30 mouse cellular contexts compared by ENCODE assay signal in the genomic region with DNA sequence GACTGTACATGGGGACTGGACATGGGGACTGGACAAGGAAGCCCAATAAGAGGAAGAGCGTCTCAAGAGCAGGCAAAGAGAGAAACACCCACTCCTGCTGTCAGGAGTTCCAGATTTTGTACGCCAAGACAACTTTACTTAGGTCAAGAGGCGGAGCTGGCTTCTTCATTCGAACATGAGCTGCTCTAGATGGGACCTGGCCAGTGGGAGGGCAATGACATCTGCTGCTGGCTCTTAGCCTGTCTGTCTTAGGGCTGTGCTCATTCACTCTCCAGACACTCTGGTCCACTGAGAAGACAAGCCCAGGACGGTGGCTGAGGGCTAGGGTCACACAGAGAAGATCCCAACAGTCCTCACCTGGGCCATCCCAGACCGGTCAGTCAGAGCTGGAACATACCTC. TPM values are rescaled to one million over a fixed set of nuclear protein-coding genes. Genes with fewer than 3 reads are reported as not detected.
DNase-seq lines count a peak whose midpoint lies in the region; ATAC-seq and TF ChIP-seq lines count a peak whose summit lies in the region.
"Had no signal": no experiment of that assay in that cellular context is flagged by ENCODE, and none has a peak within 500 bp of the region (broad histone marks: within the 10 kb centered on the region; RNA-seq: fewer than 3 reads in every experiment).

No protein-coding gene starts in this region.

- no peak for TF ChIP-seq POLR2A in kidney, adult 2 months (IDR thresholded peaks at IDR 0.05; ENCODE audit: low read depth, low read length)
- no peak for TF ChIP-seq POLR2A in lung, adult 2 months (IDR thresholded peaks at IDR 0.05; ENCODE audit: borderline replicate concordance, extremely low read depth, low read depth, low read length)

- H3K4me1 ChIP-seq in kidney, adult 2 months (ENCODE audit: control insufficient read depth, insufficient read depth, low read length), result 0 out of 2 replicates have a peak, but pooled peaks cover 6% of the 10 kb centered on the region
- H3K4me1 ChIP-seq in kidney, embryonic 16.5 days (ENCODE audit: insufficient read depth, low read length), result no peaks in the 10 kb centered on the region
- no peaks in the 10 kb centered on the region; the same call in 1 of the 2 replicates for H3K4me1 ChIP-seq in lung, adult 2 months (ENCODE audit: control insufficient read depth, insufficient read depth, low read length)
- H3K4me1 ChIP-seq: forebrain, embryonic 10.5 days had no signal

- TF ChIP-seq CTCF in kidney, adult 2 months (conservative IDR thresholded peaks at IDR 0.05; ENCODE audit: insufficient read depth, insufficient read length, low read depth, low read length), result no peak
- no peak for TF ChIP-seq CTCF in lung, adult 2 months (IDR thresholded peaks at IDR 0.05; ENCODE audit: insufficient read depth, low read length)
- no peak for TF ChIP-seq CTCF in left cerebral cortex, adult 2 months (IDR thresholded peaks at IDR 0.05)

- no peaks in the 10 kb centered on the region for H3K36me3 ChIP-seq in kidney, adult 2 months (ENCODE audit: control insufficient read depth, insufficient read depth, low read length)
- no peaks in the 10 kb centered on the region for H3K36me3 ChIP-seq in kidney, embryonic 16.5 days (ENCODE audit: insufficient read depth, low read length)
- H3K36me3 ChIP-seq: liver, embryonic 15.5 days had no signal

- intact Hi-C loops in gastrocnemius, postnatal 14 days (cut with DNase I; ENCODE audit: low total_unique reads), result no loop called here
- intact Hi-C loops in left cerebral cortex, adult 2 months (cut with DNase I), result no loop called here

- H3K9me3 ChIP-seq in kidney, embryonic 16.5 days (ENCODE audit: low read length), result no peaks in the 10 kb centered on the region
- H3K9me3 ChIP-seq: embryonic facial prominence, embryonic 10.5 days; forebrain, embryonic 10.5 days; heart, embryonic 13.5 days; hindbrain, embryonic 12.5 days; liver, embryonic 15.5 days; midbrain, embryonic 10.5 days had no signal

- H3K27ac ChIP-seq in kidney, adult 2 months (ENCODE audit: insufficient read depth, low read depth, low read length), result no peak overlapping the region
- H3K27ac ChIP-seq in kidney, embryonic 16.5 days (ENCODE audit: low read length), result no peak overlapping the region
- no peak overlapping the region for H3K27ac ChIP-seq in left cerebral cortex, adult 2 months
- H3K27ac ChIP-seq: embryonic facial prominence, embryonic 10.5 days; forebrain, embryonic 10.5 days; heart, adult 2 months; heart, embryonic 13.5 days; hindbrain, embryonic 12.5 days; liver, embryonic 15.5 days; macrophage; midbrain, embryonic 10.5 days; stomach, postnatal 0 days had no signal

- peak; percentile 70 for DNase-seq in kidney, adult 2 months
- peak; percentile 37 for DNase-seq in lung, postnatal 25 days (ENCODE audit: low spot score)
- no peak for DNase-seq in lung, adult 2 months
- DNase-seq in gastrocnemius, postnatal 14 days, result peak; percentile 57
- peak; percentile 72 for DNase-seq in skeletal muscle tissue, adult 2 months (ENCODE audit: low read depth, low spot score)
- no peak for DNase-seq in left cerebral cortex, adult 2 months (ENCODE audit: extremely low spot score in 1 of 2, low spot score in 2 of 2)
- DNase-seq: adrenal gland, adult 8-10 months; forebrain, postnatal 0 days; heart, postnatal 14 days; layer of hippocampus, adult 9-11 months; thymus, adult 2 months; thymus, postnatal 4 days had no signal

- 66% methylated on average over 6 of the region's 6 CpGs for WGBS in kidney, adult 2 months
- WGBS in kidney, embryonic 16.5 days, result 76% methylated on average over 6 of the region's 6 CpGs
- 64% methylated on average over 6 of the region's 6 CpGs for WGBS in lung, adult 2 months

- no peaks in the 10 kb centered on the region for H3K27me3 ChIP-seq in kidney, adult 2 months (replicated peaks; ENCODE audit: control insufficient read depth, insufficient read depth, low read length)
- H3K27me3 ChIP-seq in kidney, embryonic 16.5 days (ENCODE audit: insufficient read depth, low read length), result no peaks in the 10 kb centered on the region
- H3K27me3 ChIP-seq: hindbrain, embryonic 12.5 days; liver, embryonic 15.5 days had no signal

- H3K4me2 ChIP-seq in kidney, embryonic 16.5 days (replicated peaks; ENCODE audit: low read depth, low read length), result no peak overlapping the region
- H3K4me2 ChIP-seq: heart, embryonic 13.5 days; hindbrain, embryonic 12.5 days; liver, embryonic 15.5 days had no signal

- ATAC-seq in kidney, embryonic 16.5 days (ENCODE audit: low FRiP score, low TSS enrichment), result no peak
- ATAC-seq: forebrain, postnatal 0 days; intestine, postnatal 0 days had no signal

- no peak overlapping the region for H3K9ac ChIP-seq in kidney, embryonic 16.5 days (replicated peaks; ENCODE audit: low read length)
- H3K9ac ChIP-seq: forebrain, postnatal 0 days; heart, embryonic 13.5 days; hindbrain, embryonic 12.5 days; liver, embryonic 15.5 days had no signal

- no peak overlapping the region for H3K4me3 ChIP-seq in kidney, adult 2 months (ENCODE audit: insufficient read depth, low read depth, low read length)
- H3K4me3 ChIP-seq in kidney, embryonic 16.5 days (ENCODE audit: low read length), result no peak overlapping the region
- no peak overlapping the region for H3K4me3 ChIP-seq in lung, adult 2 months (replicated peaks; ENCODE audit: extremely low read depth, low read depth, low read length)
- H3K4me3 ChIP-seq in left cerebral cortex, adult 2 months, result no peak overlapping the region
- H3K4me3 ChIP-seq: embryonic facial prominence, embryonic 10.5 days; forebrain, embryonic 10.5 days; heart, adult 2 months; heart, embryonic 13.5 days; hindbrain, embryonic 12.5 days; liver, embryonic 15.5 days; midbrain, embryonic 10.5 days had no signal

RNA-seq across cellular contexts. Expression of gene Arhgef7, which starts 9.6 kb away (rescaled TPM):
- polyA plus RNA-seq in kidney, adult 2 months (2012; rRNA removed), result 49.3 and 49.6 TPM in 2 replicates
- polyA plus RNA-seq in kidney, embryonic 16.5 days (2015; fragmentation: Nextera tagmentation; extraction: Ambion mirVana), result 43.3 and 46.2 TPM in 2 replicates
- 50.9 and 56.2 TPM in 2 replicates for polyA plus RNA-seq in lung, adult 2 months (2012; rRNA removed)
- total RNA-seq in gastrocnemius, postnatal 14 days (2021), result 10 to 100 TPM; 54.5 to 64.7 TPM
- total RNA-seq in left cerebral cortex, adult 2 months (2021), result 100 to 1,000 TPM; 129 to 140 TPM

RNA-seq across cellular contexts. Expression of gene 1700016D06Rik, which starts 36.2 kb away (rescaled TPM):
- polyA plus RNA-seq in kidney, adult 2 months (2012; rRNA removed), result not detected in 2 replicates
- polyA plus RNA-seq in kidney, embryonic 16.5 days (2015; fragmentation: Nextera tagmentation; extraction: Ambion mirVana), result 0.26 TPM in 1 of 2 replicates, not detected in the other
- polyA plus RNA-seq in lung, adult 2 months (2012; rRNA removed), result not detected in 2 replicates
- total RNA-seq in gastrocnemius, postnatal 14 days (2021), result not detected
- not detected for total RNA-seq in left cerebral cortex, adult 2 months (2021)
- total RNA-seq: adrenal gland, adult 8-10 months; forebrain, postnatal 0 days; heart, adult 2 months; heart, postnatal 14 days; left cerebral cortex, adult 18-20 months; left cerebral cortex, postnatal 36 days; MEL had no signal
- polyA plus RNA-seq: C2C12; cerebellum, adult 2 months; cortical plate, adult 2 months; embryonic facial prominence, embryonic 10.5 days; forebrain, embryonic 10.5 days; heart, adult 2 months; heart, embryonic 13.5 days; hindbrain, embryonic 12.5 days; intestine, postnatal 0 days; limb, embryonic 14.5 days; liver, embryonic 15.5 days; macrophage; stomach, postnatal 0 days; thymus, adult 2 months had no signal

Comparison
In these comparisons a context has a peak if more than half of its experiments do, and no peak if none do; other contexts are left out.
1. DNase-seq: peak in kidney, adult 2 months (single experiment), lung, postnatal 25 days (single experiment), gastrocnemius, postnatal 14 days (single experiment) and skeletal muscle tissue, adult 2 months (single experiment); none in lung, adult 2 months (single experiment) and left cerebral cortex, adult 2 months (0 of 2).